Mouse (Mus musculus): ENCODE results near the gene Gli3. TPM values are rescaled to one million over a fixed set of nuclear protein-coding genes. Genes with fewer than 3 reads are reported as not detected.

The Gli3 gene
- 10.1 and 11.4 TPM in 2 replicates for total RNA-seq (2021)
- long read RNA-seq: 0 reads

DNA sequence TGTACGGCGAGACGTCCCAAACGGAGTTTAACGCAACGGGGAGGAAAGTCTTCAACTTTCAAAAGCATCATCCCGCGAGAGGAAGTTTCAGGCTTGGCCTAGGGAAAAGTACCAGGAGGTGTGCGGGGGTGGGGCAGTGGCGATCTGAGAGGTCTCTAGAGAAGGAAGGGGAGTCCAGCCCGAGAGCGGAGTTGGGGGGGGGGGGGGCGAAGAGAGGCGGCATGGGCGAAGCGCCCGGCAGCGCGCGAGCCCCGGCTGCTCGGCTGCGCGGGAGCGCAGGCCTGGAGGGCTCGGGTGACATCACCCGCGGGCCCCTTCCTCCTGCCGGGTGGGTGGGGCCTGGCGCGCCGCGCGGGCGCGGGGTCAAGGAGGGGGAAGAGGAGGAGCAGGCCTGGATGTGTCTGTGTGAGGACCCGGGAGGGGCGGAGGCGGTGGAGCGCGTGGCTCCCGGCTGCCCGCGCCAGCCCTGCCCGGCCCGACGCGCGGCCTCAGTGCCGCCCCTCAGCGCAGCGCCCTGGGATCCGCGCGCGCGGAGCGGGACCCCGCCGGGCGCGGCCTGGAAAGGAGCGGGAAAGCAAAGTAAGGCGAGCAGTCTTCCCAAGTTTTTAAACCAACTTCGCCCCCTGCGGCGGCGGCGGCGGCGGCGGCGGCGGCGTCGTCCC is at the start of gene Gli3:
Gene Gli3, plus strand, starts transcription at position 406 of the 662 bp plus-strand sequence.
- peak; percentile 82 for DNase-seq

DNA sequence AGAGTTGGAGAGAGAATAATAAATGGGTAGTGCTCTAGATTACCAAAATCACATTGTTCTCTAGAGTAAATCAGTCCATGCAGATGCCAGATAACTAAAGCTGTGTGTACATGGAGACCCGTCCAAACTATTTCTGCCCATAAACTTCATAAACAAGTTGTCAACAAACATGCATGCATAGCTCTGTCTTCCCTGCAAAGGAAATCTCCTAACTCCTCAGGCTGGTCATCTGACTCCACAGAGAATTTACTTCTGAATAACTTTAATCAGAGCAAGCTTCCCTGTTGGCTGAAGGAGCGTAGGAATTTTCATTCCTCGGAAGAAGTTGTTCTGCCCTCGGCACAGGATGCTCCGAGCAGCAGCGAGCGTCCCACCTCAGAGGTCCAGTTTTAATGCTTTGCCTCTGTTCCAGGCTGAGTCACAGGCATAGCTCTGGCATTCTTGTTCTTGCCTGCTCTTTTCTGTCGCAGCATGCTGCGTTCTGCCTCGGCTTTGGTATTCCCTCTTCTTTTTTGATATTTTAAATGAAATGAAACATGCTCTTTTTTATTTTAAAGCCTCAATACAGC is 41.8 kb upstream of the Gli3 start:
- DNase-seq: no peak

DNA sequence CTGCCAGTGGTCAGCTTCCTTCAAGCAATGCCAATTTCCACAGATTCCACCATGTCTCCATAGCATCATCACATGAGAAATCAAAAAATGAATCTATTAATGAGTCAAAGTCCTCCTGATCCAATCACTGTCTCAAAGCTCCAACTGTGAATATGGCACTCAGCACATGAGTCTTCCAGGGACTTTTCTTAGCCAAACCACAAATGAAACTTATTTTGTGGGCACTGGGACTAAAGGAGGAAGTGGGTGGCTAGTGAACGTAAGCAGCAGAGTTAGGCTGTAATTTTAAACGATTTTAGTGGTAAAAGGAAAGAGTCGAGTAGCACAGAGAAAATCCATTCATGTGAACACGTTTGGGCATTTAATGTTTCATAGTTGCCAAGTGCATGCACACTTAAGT is 21.0 kb upstream of the Gli3 start:
- DNase-seq: no peak

DNA sequence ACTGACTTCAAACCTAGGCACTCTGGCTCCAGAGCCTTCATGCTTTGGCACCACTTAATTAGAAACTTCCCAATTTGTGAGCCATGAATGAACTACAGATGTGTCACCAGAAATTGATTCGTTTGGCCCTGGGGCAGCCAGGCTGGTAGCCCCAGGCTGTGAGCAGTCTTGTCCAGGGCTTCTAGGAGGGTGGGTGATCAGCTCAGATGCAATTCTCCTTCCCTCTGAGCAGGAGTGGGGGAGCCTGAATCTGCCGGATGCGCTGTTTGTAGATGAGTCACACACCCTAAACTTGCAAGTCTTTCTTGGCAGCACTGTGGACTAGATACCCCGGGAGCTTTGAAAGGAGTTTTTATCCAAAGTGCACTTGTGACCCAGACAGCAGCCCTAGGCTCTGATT is 18.7 kb upstream of the Gli3 start:
- DNase-seq: no peak

DNA sequence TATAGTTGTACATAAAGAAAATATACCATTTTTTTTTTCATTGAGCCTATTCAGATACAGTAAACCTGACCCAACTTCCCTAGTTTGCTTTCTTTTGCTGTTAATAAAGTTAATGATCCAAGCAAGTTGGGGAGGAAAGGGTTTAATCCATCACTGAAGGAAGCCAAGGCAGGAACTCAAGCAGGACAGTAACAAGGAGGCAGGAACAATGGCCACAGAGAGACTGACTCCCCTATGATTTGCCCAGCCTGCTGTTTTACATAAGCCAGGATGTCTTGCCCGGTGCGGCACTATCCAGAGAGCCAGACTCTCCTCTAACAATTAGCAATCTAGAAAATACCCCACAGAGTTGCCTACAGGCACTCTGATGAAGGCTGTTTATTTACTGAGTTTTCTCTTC is 17.4 kb upstream of the Gli3 start:
- DNase-seq: no peak

DNA sequence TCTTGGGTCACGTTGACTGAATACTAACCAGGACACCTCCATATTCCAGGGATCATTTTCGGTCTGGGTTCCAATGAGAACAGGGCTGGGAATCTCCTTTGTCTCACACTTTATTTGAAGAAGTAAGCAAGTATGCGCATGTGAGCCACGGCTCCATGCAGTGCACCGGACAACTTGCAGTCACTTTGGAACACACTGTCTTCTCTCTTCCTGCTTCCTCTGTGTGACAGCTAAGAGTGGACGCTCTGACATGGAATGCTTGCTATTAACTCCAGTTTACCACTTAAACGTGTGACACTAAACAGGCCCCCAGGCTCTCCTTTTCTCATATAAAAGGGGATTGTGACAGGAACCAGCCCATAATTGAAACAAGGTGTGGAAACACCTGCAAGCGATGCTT is 17.0 kb upstream of the Gli3 start:
- DNase-seq: no peak

DNA sequence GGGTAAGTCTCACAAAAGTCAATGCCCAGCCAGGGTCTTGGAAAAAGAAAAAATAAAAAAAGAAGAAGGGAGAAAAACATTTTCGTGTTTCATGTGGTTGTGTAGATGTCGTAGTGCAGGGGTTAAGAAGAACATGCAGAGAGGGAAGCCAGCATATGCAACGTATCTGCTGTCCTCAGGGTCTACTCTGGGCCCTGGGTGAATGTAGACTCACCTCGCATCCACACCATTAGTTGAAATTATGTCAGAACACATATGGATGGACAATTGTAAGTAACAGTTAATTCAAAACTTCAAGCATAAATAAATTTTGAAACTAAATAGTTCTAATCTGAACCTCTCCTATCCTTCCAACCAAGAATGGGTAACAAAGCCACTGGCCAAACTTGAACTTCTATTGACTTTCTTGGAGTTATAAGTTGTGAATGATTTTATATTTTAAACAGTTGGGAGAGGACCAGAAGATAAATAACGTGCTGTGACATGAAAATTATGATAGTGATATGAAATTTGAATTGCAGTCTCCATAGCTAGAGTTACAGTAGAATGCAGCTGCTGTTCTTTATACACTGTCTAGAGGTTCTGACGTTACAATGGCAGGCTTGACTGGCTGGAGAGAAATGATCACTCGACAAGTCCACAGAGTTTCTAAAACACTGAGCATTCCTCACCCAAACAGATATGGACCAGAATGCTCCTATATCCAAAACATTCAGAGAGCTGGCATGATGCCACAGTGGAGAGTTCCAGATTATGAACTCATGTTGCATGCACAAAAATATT is 16.1 kb upstream of the Gli3 start:
- no peak for DNase-seq

DNA sequence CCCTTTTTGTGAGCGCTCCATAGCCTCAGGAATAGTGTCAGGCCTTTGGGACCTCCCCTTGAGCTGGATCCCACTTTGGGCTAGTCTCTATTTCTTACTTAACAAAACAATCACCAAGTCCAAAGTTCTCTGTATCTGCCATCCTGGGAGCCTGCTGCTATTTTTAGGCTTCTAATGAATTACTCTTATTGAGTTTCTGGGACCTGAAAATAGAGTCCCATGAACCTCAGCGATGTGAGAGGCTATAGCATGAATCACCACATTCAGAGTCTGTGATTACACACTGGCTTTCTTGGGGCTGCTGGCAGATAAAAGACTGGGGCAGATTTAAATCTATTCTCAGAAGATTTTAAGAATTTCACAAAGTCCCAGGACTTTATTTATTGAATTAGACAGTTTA is 12.1 kb upstream of the Gli3 start:
- no peak for DNase-seq

DNA sequence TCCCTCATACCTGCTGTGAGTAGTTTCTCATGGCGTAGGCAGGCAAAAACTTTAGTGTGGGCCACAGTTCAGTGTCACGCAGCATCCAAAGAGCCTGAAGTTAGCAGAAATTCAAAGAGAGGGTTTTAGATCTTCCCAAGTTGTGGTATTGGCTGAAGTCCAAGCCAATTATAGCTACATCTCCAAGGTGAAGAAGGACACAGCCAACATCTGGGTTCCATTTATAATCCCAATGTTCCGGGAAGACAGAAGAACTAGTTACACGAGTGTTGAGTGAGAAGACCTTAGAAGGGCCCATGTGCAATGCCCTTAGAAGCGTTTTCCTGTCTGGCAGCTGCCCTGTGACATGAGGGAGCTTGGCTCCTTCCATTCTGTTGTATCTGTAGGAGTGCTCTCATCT is 5.2 kb upstream of the Gli3 start:
- DNase-seq: no peak

DNA sequence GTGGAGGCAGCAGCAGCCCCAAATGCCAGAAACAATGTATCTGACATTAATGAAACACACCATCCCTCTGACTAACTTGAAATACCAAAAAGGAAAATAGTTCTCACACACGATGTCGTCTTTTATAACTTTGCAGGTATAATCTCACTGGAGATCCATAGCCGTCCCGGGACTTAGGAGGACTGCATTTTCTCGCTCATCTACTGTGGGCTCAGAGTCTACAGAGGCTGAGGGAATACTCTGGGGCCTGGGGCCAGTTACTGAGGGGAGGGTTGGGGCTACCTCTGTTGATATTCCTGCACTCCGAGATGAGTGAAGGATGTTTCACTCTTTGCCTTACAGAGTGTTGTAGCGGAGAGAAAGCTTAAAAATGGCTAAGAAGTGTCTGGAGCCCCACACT is 1.1 kb upstream of the Gli3 start:
- DNase-seq: no peak

DNA sequence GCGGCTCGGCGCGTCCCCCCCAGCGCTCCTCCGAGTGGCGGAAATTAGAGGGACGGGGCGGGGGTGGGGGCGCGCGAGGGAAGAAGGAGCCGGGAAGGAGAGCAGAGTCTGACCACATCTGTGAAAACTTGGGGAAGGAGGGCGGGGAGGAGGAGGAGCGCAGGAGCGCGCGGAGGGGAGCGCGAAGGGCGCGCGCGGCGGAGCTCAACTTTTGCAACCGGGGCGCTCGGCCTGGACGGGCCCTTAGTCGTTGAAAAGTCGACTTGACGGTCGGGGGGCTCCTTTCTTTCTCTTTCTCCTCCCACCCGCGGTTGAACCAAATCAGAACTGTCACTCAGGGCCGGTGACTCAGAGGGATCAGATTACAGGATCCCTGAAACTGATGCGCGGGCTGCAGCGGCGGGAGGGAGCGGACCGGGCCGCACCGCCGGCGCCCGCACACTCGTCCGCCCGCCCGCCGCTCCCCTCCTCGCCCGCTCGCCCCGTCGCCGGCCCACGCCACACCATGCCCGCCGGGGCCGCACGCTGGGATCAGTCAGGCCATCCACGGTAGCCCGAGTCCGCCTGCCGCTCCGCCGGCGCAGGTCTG is 551 bp downstream of the Gli3 start:
- peak; percentile 44 for DNase-seq

DNA sequence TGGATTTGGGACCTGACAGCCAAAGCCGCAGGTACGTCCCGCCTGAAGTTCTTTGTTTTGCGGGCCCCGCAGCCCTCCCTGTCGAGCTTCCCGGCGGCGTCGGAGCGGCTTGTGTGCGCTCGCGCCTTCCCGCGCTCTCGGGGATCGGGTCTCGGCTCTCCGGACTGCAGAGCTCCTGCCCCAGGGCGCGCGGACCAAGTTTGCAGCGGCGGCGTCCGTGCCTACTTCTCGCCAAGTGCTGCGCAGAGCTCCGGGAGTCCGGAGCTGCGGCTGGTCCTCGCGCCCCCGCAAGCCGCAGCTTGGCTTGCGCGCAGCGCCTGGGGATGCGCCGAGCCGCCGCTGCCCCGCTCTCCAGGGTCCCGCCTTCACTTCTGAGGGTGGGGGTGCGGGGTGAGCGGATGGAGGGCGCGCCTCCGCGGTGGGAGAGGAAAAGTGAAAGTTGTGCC is 1.1 kb downstream of the Gli3 start:
- DNase-seq: peak; percentile 52

DNA sequence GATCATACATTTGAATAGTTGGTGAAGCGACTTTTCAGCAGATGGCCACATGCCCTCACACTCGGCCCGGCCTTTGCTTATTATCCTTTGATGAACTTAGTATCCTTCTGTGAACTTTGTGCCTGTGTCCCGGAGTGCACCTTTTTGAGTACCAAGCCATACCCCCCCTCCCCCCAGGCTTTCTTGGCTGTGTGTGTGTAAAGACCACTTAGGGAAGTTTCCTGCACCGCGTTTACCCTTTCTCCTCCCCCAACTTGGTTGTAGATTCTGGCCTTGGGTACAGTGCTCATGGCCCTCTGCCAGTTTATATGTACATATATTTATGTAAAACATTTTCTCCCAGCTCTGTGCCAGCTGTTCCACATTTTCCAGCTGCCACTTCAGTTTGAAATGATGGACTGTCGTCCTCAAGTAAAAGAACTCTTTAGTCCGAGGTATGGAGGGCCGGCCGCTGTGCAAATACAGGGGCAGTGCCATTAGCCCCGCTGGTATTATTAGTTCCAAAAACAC is 1.8 kb downstream of the Gli3 start:
- no peak for DNase-seq

DNA sequence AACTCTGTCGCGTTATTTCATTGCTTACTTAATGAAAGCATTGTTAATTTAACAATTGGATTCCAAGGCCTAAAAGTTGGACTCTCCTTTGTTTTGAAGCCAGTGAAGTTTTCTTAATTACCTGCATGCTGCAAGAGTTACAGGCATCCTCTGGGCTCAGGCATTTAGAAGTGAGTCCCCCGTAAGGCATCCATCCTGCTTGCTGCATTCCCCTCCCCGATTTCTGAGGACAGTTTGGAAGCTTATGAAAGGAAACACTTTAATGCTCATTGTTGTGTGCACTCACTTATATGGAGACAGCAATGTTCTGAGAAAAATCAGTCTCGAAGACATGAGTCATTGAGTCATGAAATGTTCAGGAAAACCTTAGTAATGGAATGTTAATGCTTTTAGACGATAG is 3.5 kb downstream of the Gli3 start:
- DNase-seq: no peak

DNA sequence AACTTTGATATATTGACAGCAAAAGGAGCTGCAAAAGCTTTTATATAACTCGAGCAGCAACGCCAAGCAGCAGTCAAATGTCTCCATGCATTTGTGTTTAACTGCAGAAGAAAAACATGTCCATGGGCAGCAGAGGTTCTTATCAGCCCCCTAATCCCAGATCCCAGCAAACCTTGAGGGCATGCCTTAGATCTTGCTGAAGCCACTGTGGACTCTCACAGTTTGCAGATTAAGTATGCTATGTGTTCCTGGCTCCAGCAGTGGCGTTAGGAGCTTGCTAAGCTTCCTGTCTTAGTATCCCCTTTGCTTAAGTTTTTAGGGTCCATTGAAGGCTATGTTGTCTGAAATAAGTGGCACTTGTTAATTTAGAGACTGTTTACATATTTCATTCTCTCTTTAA is 4.4 kb downstream of the Gli3 start:
- DNase-seq: no peak

DNA sequence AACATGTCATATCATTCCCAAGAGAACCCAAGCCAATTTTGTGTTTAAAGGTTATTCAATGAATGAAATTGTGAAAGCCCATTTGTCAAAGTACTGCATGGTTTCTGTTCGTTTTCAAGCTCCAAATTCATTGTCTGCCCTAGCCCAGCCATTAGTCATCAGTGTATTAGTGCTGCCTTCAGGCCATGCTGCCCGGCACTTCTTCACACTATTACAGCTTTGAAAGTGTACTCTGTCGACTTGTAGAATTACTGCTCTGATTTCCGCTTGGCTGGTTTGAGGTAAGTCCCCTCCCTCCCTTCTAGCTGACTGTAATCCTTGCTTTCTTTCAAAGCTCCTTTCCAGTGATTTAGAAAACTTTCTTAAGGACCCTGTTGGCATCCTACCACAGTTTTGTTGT is 5.4 kb downstream of the Gli3 start:
- no peak for DNase-seq

DNA sequence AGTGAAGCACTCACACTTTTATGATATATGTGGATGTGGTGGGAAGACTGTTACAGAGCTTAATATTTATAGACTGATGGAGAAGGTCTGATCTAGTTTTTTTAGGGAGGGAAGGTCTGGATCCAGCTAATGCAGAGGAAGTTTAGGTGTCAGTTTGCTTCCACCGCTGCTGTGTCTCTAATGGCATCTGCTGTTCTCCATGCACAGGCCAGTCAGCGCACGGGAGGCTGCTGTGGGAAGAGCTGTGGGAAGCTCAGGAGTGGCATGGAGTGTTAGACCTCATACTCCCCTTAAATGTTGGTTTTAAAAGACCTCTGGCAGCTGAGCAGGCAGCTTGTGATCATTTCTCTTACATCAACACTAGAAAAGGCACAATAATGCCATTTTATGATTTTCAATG is 7.0 kb downstream of the Gli3 start:
- DNase-seq: no peak

DNA sequence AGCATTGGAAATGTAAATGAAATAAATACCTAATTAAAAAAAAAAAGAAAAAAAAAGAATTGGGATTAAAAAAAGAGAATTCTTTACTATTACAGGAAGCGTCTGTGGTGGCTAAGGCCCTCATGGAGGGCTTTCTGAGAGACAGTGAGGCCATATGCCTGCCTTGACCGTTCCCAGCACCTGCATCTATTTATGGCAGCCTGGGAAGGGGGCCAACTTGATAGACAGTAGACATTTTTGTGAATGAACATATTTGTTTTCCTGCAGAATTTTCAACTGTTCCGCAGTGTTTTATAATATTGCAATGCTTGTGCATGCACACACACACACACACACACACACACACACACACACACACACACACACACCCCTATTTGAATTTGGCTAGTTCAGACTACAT is 9.7 kb downstream of the Gli3 start:
- no peak for DNase-seq

DNA sequence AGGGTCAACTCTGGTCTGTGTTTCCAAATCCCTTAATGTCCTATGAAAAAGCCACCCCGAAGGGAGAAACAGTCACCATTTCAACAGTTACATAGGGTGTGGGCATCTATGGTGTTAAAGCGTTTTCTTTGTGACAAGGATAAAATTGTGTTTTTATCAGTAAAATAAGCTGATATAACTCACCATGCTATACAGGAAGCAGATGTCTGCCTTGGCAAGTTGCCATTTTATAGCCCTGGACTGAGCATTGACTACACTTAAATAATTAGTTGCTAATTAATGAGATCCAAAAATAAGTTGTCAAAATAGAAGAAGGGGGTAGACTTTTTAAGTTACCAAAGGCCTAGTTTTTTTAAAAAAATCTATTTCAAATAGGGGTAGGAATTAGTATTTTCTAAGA is 11.4 kb downstream of the Gli3 start:
- no peak for DNase-seq

DNA sequence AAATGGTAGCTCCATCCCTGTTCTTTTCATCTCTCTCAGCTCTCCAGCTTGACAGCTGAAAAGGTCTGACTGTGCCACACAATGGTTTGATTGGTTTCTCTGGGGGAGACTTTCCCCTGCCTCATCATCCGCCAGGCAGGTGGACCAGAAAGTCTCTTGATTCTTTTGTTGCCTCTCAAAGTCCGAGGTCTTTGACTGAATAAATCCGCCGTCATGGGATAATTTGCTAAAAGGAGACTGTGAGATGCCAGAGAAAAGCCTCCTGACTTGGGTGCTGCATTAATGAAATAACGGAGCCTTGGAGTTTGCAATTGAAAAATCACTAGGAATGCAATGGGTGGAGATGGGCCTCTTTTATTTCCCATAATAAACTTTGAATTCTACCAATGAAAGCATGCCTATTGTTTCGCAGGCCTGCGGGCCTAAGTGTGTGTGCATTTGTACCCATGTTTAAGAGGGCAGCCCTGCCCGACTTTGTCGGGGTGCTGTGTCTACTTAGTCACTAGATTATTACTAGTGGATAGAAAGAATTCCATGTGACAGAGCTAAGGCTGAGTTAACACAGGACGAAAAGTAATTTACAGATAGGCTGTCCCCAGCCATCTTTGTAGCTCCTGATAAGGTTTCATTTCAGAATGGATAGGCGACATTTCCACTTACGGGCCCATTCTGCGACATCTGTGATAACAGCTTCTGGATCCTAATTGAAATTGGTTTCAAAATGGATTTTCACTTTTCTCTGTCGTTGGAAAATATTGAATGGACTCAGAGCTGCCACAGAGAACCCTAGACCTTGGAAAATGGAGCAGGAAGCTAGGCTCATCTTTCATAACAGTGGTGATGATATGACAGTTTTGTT is 23.2 kb downstream of the Gli3 start:
- DNase-seq: no peak

DNA sequence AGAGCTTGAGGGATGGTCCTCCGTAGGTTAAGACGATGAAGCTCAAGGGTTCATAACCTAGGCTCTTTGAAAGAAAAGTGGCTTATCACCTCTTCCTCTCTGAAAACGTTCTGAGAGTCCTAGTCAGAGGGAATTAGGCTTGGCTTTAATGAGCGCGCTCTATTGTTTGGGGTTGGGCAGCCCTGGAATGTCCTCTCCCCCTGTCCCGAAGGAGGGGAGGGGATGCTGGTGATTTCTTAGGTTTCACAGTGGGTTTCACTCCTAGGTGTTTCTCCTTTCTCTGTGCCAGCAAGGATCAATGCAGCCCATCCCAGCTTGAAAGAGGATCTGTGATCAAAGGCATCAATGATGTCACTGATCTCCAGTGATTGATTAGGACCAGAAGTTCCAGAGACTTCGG is 24.3 kb downstream of the Gli3 start:
- DNase-seq: no peak

DNA sequence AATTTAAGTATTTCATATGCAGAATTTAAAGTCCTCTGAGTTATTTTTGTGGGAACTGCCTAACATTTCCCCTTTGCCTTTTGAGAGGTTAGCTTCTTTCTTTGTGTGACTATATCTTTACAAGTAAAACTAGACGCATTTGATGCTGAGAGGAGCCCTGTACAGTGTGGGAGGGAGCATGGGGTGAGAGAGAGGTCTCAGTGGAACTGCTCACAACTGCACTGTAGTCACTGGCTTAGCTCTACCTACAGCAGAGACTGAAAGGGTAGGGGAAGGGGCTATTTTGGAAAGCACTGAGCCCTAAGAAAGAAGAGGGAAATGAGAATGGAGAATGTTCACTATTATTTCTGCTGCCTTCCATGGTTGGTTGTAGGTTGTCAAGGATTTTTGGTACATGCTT is 25.0 kb downstream of the Gli3 start:
- no peak for DNase-seq
